Mouse (Mus musculus) myocyte (in vitro differentiated cells): Measurements from ENCODE around the gene Xrcc1. TPM values are rescaled to one million over a fixed set of nuclear protein-coding genes. Genes with fewer than 3 reads are reported as not detected.

ENCODE experiments used
- H3K27me3 ChIP-seq: one replicate; pipeline ENCODE4 v1.6.1; 2011; ENCODE audit not compliant: control insufficient read depth, insufficient read depth, insufficient read length
- H3K36me3 ChIP-seq: one replicate; pipeline ENCODE4 v1.6.1; 2011; ENCODE audit not compliant: control insufficient read depth, insufficient read depth
- H3K4me2 ChIP-seq: one replicate; pipeline ENCODE4 v1.6.1; 2011; ENCODE audit warnings: low read depth, control low read depth
- H3K4me3 ChIP-seq: one replicate; pipeline ENCODE4 v1.5.1; 2011; ENCODE audit warnings: mild to moderate bottlenecking, control low read depth, moderate library complexity
- H3K79me2 ChIP-seq: one replicate; pipeline ENCODE4 v1.6.1; 2011; ENCODE audit not compliant: control insufficient read depth, insufficient read depth
- H3ac ChIP-seq: one replicate; pipeline ENCODE4 v1.6.1; 2011; ENCODE audit not compliant: control insufficient read depth, insufficient read length
- CEBPB ChIP-seq: IDR thresholded peaks from 2 replicates; pipeline ENCODE4 v1.6.1; 2011; ENCODE audit warnings: mild to moderate bottlenecking, moderate library complexity; ENCODE audit not compliant: poor library complexity, insufficient read depth, severe bottlenecking
- E2F4 ChIP-seq: IDR thresholded peaks from one replicate; pipeline ENCODE4 v1.6.1; 2011; ENCODE audit warnings: mild to moderate bottlenecking, control low read depth, moderate library complexity; ENCODE audit not compliant: insufficient read depth
- MAX ChIP-seq: IDR thresholded peaks from one replicate; pipeline ENCODE4 v1.6.1; 2011; ENCODE audit warnings: low read depth, mild to moderate bottlenecking, control low read depth
- MYOD1 ChIP-seq, 3 experiments: IDR thresholded peaks; one replicate each; pipeline ENCODE4 v1.6.1; 2011; ENCODE audit warnings: control low read depth in 2 of 3, low read depth in 2 of 3, mild to moderate bottlenecking in 2 of 3, moderate library complexity in 1 of 3; ENCODE audit not compliant: insufficient read length in 2 of 3, control insufficient read depth in 1 of 3
- MYOG ChIP-seq, 3 experiments: IDR thresholded peaks; one replicate each; pipeline ENCODE4 v1.6.1; 2011; ENCODE audit warnings: control low read depth in 2 of 3, low read depth in 2 of 3, mild to moderate bottlenecking in 2 of 3; ENCODE audit not compliant: insufficient read length in 2 of 3, control insufficient read depth in 1 of 3, insufficient read depth in 1 of 3
- POLR2A ChIP-seq: IDR thresholded peaks from one replicate; pipeline ENCODE4 v1.6.1; 2011; ENCODE audit warnings: low read depth, mild to moderate bottlenecking, control low read depth, moderate library complexity; ENCODE audit not compliant: insufficient read length
- POLR2AphosphoS2 ChIP-seq: IDR thresholded peaks from one replicate; pipeline ENCODE4 v1.6.1; 2011; ENCODE audit warnings: low read depth, control low read depth; ENCODE audit not compliant: insufficient read length
- REST ChIP-seq: IDR thresholded peaks from one replicate; pipeline ENCODE4 v1.6.1; 2011; ENCODE audit warnings: mild to moderate bottlenecking, control low read depth, moderate library complexity; ENCODE audit not compliant: insufficient read depth, insufficient read length
- SRF ChIP-seq: IDR thresholded peaks from one replicate; pipeline ENCODE4 v1.6.1; 2011; ENCODE audit warnings: low read depth; ENCODE audit not compliant: control insufficient read depth, insufficient read length
- TCF12 ChIP-seq: IDR thresholded peaks from one replicate; pipeline ENCODE4 v1.6.1; 2011; ENCODE audit warnings: mild to moderate bottlenecking, control low read depth; ENCODE audit not compliant: poor library complexity, insufficient read depth, severe bottlenecking
- TCF3 ChIP-seq: IDR thresholded peaks from one replicate; pipeline ENCODE4 v1.6.1; 2011; ENCODE audit warnings: low read depth, control low read depth; ENCODE audit not compliant: insufficient read length
- USF1 ChIP-seq: IDR thresholded peaks from one replicate; pipeline ENCODE4 v1.6.1; 2011; ENCODE audit warnings: low read depth, mild to moderate bottlenecking, control low read depth, moderate library complexity
- polyA plus RNA-seq: library from polyadenylated mRNA; unstranded; fragments of >200 nt; fragmentation: generic; extraction: Trizol; gene quantifications from one replicate; pipeline ENCODE4 v1.2.1, GENCODE M21; 2012; ENCODE audit warnings: missing spikeins

Xrcc1 gene
- polyA plus RNA-seq, 1 experiment: 32.7 TPM

DNA sequence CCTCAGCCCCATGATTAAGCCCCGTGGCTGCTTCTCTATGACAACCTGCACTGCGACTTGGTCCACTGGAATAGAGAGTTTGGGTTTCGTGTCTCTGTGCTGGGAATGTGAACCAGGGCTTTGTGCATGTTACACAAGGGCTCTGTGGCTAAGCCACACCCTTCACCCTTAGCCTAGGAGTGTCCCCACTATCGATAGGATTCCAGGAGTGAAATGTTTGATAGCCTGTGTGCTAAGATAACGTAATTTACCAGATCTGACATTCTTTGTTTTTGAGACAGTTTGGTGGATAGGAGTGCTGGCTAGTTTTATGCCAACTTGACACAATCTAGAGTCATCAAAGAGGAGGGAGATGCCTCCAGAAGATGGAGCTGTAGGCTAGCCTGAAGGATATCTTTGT lies 45.6 kb downstream of the Xrcc1 start:
- Histone ChIP-seq H3K27me3 (no peaks in the 10 kb centered on the region), H3ac (no peak overlapping the region), H3K36me3 (no peaks in the 10 kb centered on the region), H3K79me2 (no peaks in the 10 kb centered on the region), H3K4me2 (no peak overlapping the region), H3K4me3 (no peak overlapping the region)
- TF ChIP-seq SRF (no peak), MYOD1 (IDR thresholded peaks at IDR 0.05; ENCODE audit: control insufficient read depth in 1 of 3, insufficient read length in 2 of 3, low read depth in 2 of 3) (no peak), POLR2A (no peak), CEBPB (no peak), MYOG (IDR thresholded peaks at IDR 0.05; ENCODE audit: control insufficient read depth in 1 of 3, insufficient read depth in 1 of 3, insufficient read length in 2 of 3, low read depth in 2 of 3) (no peak), E2F4 (no peak), REST (no peak), TCF3 (no peak), POLR2AphosphoS2 (no peak), MAX (no peak), USF1 (no peak), TCF12 (no peak)

- no peaks in the 10 kb centered on the region for H3K36me3 ChIP-seq
- no peaks in the 10 kb centered on the region for H3K27me3 ChIP-seq
- H3K4me2 ChIP-seq: no peak overlapping the region
- H3K79me2 ChIP-seq: no peaks in the 10 kb centered on the region
- no peak for TF ChIP-seq MYOD1 (IDR thresholded peaks at IDR 0.05; ENCODE audit: control insufficient read depth in 1 of 3, insufficient read length in 2 of 3, low read depth in 2 of 3)
- no peak for TF ChIP-seq TCF3
- no peak for TF ChIP-seq POLR2AphosphoS2
- no peak for TF ChIP-seq MAX
- TF ChIP-seq TCF12: no peak
- no peak for TF ChIP-seq CEBPB
- TF ChIP-seq POLR2A: no peak
- no peak for TF ChIP-seq E2F4
- no peak for TF ChIP-seq USF1
- TF ChIP-seq MYOG (IDR thresholded peaks at IDR 0.05; ENCODE audit: control insufficient read depth in 1 of 3, insufficient read depth in 1 of 3, insufficient read length in 2 of 3, low read depth in 2 of 3): no peak
- TF ChIP-seq REST: no peak
- no peak overlapping the region for H3K4me3 ChIP-seq
- H3ac ChIP-seq: no peak overlapping the region
These were observed 46.1 kb downstream of the Xrcc1 start for GRCm38 (mm10) chr7:24592163-24592562.

DNA sequence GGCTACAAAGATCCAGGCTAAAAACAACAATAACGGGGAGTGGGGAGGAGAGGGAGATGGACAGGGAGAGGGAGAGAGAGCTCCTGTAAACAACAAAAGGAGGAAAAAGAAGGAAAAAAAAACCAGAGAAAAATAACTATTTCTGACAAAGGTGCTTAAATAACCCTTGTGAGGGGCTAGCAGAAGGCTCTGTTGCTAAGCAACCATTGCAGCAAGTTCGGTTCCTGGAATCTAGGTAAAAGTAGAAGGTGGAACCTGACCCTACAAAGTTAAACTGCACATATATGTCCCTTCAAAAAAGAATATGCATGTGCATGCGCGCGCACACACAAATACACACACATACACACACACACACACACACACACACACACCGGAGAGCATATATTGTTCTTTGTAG lies 46.7 kb downstream of the Xrcc1 start:
- no peaks in the 10 kb centered on the region for H3K79me2 ChIP-seq
- H3K27me3 ChIP-seq: no peaks in the 10 kb centered on the region
- TF ChIP-seq POLR2AphosphoS2 (no peak), MYOG (IDR thresholded peaks at IDR 0.05; ENCODE audit: control insufficient read depth in 1 of 3, insufficient read depth in 1 of 3, insufficient read length in 2 of 3, low read depth in 2 of 3) (no peak), POLR2A (no peak), SRF (no peak)
- H3ac ChIP-seq: no peak overlapping the region
- no peaks in the 10 kb centered on the region for H3K36me3 ChIP-seq
- H3K4me3 ChIP-seq: peak overlapping the region; percentile 49
- no peak overlapping the region for H3K4me2 ChIP-seq

GRCm38 (mm10) chr7:24593621-24594308 lies 47.7 kb downstream of the Xrcc1 start:
- Histone ChIP-seq H3ac (peak overlapping the region; percentile 9), H3K4me3 (peak overlapping the region; percentile 49), H3K27me3 (no peaks in the 10 kb centered on the region), H3K36me3 (no peaks in the 10 kb centered on the region), H3K4me2 (peak overlapping the region; percentile 92), H3K79me2 (no peaks in the 10 kb centered on the region)
- TF ChIP-seq POLR2AphosphoS2 (peak; percentile 92), CEBPB (no peak), E2F4 (no peak), POLR2A (peak; percentile 95)

DNA sequence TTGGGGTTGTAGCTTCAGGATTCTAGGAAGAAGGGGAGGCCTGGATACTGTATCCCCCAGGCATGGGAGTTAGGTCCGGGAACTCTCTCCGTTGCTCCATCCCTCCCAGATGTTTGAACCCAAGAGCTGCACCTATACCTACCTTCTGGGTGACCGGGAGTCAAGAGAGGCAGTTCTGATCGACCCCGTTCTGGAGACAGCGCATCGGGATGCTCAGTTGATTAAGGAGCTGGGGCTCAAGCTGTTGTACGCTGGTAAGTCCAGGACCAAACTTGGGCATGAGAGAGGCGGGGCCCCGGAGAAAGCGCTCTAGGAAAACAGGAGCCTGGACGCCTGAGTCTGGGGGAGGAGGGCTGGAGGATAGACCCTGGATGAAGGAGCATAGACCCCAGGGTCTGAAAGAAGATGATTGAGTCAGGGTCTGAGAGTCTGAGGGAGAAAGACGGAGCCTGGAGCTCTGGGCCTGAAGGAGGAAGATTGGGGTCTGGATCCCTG lies 48.3 kb downstream of the Xrcc1 start:
- TF ChIP-seq SRF (peak; percentile 36), POLR2AphosphoS2 (no peak)
- H3K27me3 ChIP-seq: no peaks in the 10 kb centered on the region
- no peaks in the 10 kb centered on the region for H3K79me2 ChIP-seq
- no peaks in the 10 kb centered on the region for H3K36me3 ChIP-seq
- peak overlapping the region; percentile 49 for H3K4me3 ChIP-seq
- H3ac ChIP-seq: peak overlapping the region; percentile 9
- H3K4me2 ChIP-seq: peak overlapping the region; percentile 92
